Mouse (Mus musculus) cerebellum, adult (tissue): Measurements from ENCODE around the gene Nhej1.
A peak's percentile ranks its signal among the peaks of the same experiment; 100 is the strongest.

ENCODE experiments used
- ATAC-seq: cut with Nextera tagmentation; 2 replicates; pipeline ENCODE4 v1.9.2; 2017; ENCODE audit warnings: mild to moderate bottlenecking, moderate library complexity, mixed read lengths; ENCODE audit not compliant: insufficient number of reproducible peaks, low FRiP score, low TSS enrichment

The Nhej1 gene

DNA sequence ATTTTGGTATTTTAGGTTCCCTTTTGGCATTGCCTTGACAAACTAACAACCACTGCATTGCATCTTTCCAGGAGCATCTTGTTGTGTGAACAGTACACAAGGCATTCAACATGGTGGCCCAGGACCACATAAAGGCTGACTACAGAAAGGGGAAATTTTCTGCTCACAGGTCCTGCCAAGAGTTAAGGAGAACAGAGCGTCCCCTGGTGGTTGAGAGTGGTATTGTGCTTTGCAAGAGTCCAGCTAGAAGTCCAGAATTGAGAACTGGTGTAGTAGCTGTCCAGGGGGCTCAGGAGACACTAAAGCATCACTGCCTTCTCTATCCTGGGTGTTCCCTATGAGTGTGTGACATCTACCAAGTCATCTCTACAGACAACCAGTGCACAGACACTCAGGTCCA lies 124.5 kb downstream of the Nhej1 start:
- ATAC-seq: no peak

DNA sequence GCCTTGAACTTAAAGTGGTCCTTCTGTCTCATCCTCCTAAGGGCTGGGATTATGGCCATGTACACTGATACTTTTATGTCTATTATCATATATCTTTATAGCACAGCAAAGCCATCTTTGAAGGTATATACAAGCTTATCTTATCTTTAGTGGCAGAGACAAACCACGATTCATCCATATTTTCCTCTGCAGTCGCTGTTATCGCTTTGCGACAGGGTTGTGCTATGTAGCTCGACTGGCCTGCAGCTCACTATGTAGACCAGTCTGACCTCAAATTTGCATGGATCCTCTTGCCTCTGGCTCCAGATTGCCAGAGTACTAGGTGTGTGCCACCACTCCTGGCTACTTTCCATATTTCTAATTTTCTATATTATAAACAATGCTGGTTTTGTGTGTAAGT lies 125.8 kb downstream of the Nhej1 start:
- no peak for ATAC-seq

DNA sequence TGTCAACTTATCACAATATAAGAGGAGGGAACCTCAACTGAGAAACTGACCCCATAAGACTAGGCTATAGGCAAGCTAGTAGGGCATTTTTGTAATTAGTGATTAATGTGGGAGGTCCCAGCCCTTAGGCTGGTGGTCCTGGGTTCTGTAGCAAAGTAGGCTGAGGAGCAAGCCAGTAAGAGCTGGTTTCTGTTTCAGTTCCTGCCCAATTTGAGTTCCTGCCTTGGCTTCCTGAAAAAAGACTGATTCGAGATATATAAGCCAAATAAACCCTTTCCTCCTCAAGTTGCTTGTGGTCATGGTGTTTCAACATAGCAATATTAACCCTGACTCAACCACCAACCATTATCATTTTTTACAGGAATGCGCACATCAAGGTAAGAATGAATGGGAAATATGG lies 127.8 kb downstream of the Nhej1 start:
- ATAC-seq: no peak

DNA sequence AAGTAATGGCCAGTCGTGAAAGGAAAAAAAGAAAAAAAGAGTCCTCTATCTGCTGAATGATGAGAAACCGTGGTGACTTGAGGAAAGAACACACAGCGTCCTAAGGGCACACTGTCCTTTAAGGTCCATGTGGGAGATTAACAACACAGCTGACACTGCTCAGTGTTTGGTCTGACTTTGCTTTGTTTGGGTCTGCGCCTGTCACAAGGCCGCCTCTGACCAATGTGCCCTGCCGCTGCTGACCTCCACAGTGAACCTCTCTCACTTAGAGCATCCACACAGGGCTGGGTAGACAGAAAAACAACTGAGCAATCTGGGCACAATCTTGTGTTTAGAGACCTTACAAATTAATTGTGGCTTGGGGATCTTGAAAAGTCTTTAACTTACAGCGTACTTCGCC lies 148.0 kb downstream of the Nhej1 start:
- ATAC-seq: no peak

DNA sequence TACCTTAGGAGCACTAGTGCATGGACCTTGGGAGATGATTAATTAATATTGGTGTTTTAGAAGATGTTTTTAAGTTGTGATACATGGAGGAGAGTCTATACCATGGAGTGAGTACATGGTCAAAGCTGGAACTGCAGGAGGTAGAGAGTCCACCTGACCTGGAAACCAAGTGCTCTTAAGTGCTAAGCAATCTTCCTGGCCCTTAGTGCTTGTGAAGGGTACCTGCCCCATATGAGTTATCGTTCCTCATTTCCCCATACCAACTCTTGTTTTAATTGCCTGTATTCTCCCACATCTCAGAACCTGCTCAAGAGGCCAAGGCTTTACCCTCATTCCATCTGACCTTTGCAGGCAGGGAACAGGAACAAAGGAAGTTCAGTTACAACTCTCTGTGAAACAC lies 149.1 kb downstream of the Nhej1 start:
- no peak for ATAC-seq

DNA sequence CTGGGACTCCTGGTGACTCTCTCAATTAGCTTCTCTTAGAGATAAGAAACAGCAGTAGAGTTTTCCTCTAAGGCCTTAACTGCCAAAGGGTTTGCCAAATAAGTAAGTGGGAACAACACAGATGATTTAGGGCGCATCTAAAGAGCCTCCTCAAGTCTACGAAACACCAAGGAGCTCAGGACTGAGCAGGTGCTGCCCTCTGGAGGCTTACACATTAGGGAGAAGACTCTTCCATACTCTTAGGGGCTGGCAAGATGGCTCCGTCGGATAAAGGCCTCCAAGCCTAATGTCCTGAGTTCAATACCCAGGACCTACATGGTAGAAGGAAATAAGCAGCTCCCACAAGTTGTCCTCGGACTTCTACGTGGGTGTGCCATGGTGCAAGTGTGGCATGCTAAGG lies 151.4 kb downstream of the Nhej1 start:
- ATAC-seq: no peak

DNA sequence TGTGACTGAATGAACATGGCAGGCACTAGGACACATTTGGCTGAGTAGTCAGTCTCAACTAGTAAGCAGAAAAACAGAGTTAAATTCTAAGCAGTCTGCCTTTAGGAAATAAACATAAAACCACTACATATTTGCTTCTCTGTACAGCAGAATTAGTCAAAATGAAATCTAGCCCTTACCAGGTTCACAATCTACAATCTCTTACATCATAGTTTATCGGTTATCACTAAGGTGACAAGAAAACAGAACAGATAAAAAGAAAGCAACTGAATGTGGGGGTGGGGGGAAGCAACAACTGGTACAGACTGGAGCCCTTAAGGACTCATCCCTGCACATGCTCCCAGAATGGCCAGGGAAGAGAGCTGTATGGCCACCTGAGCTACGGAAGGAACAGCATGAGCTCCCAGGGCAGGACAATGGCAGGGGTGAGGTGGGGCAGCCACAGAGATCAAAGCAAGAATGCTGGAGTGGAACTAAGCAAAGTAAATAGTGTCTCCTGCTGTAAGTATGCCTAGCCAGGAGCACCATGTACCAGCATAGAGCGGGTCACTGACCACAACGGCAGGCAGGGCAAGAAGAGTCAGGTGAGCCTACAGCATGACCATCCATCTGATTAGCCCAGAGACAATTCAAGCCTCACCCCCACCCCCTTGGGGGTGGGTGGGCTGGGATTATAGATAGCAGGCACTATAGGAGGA lies 153.5 kb downstream of the Nhej1 start:
- ATAC-seq: no peak

DNA sequence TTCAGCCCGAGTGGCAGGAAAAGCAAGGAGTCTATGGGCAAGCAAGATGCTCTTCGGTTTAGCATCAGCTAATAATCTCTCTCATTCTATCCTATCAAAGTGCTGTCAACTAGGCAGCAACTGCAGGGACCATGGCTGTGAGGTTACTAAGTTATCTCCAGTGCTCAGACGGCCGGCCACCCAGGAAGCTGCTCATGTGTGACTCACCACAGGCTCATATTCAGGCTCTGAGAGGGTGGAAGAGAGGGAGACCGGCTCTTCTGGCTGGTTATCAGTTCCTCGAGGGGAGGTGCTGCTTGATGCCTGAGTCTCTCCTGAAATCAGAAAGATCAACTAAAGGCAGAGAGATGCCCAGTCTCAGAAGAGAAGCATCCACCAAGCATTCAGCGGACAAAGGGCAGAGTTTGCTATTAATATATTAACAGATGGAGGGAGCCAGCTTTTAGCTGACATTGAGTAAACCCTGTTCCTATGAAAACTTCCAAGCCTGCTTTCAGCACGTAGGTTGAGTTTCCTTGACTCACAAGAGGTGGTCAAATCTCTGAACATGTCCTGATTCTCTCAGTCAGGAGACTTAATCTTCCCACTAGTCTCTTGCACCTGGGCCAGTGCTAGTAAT lies 156.9 kb downstream of the Nhej1 start:
- ATAC-seq: no peak

DNA sequence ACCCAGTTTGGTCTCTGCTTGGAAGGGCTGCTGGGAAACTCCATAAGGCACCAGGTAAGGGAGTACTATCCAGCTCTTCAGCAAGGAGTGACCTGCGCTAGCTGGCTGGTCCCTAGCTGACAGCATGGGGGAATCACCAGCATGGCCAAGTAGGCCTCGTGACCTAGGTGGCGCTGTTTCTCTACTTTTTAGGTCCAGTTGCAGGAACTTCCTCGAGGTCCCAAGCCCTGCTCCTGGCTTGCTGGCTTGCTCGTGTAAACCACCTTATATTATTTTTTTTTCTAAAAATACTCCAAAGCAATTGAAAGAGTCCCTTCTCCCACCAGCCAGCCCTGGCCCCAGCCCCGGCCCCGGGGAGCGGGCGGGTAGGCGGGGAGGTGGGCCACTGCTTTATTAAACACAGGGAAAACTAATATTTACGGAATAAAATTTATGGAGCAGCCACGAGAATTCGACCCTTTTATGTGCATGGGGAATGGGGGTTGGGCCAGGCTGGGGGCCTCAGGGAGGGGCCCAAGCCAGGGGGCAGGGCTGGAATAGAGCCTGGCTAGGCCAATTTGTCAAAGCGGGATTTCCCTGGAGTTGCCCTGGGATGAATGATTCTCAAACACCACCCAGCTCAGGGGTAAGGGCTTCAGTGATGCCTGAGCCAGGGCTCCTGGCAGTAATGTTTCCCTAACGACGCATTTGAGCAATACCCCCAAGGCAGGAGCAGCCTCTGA lies 160.3 kb downstream of the Nhej1 start:
- ATAC-seq: peak; percentile 78

DNA sequence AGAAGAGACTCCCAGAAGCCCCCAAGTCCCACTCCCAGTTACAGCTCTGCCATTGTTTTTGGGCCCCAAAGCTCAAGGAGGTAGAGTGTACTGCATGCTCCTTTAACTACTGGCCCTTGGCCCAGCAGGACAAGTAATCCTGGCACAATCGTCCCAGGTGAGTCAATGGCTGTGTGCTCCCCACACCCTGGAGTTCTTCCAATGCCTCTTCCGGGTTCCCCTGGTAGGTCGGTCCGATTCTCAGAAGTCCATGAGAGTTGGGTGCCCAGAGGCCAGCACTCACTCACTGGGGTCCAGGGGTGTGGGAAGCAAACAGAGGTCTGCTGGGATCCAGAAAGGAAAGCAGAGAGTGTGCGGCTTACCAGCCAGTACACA lies 162.2 kb downstream of the Nhej1 start:
- ATAC-seq: no peak

DNA sequence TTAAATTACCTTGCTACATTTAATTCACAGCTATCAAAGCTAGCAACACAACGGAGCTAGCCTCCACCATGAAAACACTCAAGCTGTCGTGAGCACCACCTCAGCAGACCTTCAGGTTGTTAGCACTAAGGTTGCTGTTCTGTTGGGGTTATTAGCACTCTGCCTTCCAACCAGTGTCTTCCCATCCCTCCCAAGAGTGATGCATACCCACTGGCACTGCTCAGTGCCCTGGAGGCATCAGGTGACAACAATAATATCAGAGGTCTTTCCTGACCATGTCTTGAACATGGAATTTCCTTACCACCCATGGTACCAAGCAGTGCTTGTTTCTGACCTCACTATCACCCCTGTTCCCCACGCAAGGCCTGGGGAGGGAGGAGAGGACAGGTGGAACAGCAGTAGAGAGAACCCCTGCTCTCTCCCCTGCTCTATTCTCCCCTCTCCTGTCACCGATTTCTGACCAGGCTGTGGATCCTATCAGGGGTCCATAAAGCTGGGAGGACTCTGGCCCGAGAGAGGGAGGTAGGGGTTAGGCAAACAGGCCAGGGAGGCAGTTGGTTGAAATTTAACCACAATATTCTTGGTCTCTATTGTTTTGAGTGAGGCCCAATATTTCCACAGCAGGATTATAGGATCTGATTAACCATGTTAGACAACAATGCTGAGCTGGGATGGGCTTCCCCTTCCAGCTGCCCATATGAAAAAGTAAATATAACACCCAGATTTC lies 162.7 kb downstream of the Nhej1 start:
- no peak for ATAC-seq

DNA sequence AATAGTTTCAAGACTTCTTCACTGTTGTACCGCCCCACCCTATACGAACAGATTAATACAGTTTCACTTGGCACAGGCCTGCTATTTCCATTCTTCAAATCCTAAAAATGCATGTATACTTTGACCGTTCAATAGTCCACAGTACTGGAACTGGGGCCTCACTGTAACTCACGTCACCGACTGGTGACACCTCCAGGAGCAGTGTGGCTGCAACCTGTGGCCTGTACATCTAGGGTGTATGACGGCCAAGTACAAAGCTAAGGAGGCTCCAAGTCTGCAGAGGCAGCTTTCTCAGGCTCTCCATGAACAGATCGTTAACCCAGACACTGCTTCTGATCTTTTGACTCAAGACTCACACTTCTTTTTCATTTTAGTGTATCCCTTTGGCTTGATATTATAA lies 163.3 kb downstream of the Nhej1 start:
- ATAC-seq: no peak

DNA sequence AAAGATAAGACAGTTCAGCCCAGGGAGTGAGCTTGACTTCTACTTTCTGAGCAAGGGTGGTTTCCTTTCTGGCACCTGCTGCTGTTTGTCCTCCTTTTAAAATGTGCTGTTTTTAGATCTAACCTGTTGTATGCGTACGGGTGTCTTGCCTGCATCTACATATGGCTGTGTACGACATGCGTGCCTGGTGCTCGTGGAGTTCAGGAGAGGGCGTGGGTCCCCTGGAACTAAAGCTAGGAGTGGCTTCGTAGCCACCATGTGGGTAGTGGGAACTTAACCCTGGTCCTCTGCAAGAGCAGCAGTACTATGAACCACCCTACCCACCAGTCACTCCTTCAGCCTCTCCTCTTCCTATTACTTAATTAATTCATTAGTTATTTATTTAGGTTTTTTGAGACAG lies 164.9 kb downstream of the Nhej1 start:
- no peak for ATAC-seq

DNA sequence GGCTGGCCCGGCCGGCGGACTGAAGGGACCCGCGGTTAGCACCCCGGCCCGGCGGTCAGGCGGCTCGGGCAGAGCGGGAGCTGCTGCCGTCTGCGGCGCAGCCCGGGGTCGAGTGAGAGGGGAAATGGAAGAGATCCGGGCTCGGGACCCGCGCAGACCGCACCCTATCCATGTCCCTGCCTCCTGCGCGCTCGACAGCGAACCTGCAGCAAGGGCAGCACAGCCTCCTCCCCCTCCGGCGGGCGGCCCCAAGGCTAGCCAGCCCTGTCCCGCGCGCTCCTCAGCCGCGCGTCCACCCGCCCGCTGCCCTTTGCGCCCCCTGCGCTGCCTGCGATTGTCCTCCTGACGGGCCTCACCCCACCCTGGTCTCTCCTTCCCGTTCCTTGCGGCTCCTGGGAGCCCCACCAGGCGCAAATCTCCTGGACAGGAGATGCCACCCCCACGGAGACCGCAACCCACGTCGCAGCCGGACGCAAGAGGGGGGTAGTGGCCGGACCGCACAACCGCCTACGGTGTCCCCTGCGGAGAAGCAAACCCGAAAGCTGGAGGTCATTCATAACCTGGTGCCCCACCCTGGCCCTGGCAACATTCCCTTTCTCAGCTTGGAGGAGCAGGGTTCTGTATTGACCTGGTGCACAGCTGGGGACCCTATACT lies 173.3 kb downstream of the Nhej1 start, which contains the start of gene Ihh:
Ihh (minus strand) TSS at position 117 of the 655 bp plus-strand sequence.
- ATAC-seq: no peak

DNA sequence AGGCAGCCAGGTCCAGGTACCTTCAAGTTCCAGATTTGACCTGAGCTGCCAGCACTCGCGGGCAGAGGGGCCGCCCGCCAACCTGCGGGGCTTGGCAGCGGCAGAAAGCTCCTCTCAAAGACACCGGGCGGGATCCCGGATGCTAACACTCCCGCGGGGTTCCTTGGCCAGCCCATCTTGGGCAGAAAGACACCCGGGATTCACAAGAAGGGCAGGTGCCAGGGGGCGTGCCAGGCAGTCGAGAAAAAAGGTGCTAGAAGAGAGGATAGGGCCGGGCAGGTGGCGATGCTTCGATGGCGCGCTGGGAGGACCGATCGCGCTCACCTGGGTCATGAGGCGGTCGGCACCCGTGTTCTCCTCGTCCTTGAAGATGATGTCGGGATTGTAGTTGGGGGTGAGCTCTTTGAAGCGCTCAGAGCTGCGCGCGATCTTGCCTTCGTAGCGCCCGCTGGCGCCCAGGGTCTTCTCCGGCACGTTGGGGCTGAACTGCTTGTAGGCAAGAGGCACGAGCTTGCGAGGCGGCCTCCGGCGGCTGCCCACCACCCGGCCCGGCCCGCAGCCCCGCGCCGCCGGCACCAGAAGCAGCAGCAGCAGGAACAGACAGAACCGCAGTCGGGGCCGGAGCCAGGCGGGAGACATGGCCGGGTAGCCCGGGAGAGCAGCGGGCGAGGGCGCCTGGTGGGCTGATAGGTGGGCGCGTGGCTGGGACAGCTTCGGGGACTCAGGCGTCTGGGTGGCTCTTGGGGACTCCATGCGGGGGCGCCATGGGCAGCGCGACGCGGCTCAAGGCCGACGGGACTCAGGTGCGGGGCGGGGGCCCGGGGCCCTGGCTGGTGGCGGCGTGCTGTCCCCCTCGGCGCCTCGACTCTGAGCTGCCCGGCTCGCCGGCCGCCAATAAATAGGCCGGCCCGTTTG lies 174.2 kb downstream of the Nhej1 start:
- ATAC-seq: no peak

DNA sequence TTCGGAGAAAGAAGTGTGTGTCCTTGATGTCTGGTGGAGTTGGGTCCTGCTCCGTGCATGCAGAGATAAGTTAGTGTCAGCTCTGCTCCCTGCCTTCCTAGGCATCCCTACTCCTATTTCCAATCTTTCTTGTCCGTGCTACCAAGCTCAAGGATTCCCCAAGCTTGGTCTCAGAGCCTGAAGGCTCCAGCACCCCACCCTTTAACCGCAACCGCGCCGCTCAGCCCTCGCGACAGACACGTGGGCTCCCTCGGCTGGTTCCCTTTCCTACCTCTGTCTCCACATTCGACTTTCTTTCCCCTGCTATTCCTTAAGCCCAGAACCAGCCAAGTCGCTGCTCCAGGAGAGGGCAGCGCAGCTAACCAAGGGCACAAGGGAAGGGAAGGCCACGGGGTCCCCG lies 174.9 kb downstream of the Nhej1 start:
- ATAC-seq: no peak

DNA sequence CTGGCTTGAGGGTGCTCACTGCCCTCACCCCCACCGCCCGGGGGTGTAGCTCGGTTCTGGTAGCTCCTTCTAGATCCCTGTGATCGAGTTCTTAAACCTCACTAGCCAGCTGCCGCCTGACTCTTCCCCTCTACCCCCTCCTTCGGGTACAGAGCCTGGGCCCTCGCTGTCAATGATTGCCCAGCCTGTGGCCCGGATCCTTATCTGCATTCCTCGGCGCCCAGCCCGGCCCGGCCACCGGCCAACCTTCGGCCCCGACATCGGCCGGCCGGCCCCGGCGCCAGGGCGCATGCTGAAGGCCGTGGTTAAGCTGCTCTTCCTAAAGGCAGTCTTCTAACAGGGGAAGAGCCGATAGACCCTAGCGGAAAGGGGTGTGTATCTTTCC lies 175.3 kb downstream of the Nhej1 start:
- 0 out of 2 replicates have a peak, but pooled peaks have one; percentile 24 for ATAC-seq

DNA sequence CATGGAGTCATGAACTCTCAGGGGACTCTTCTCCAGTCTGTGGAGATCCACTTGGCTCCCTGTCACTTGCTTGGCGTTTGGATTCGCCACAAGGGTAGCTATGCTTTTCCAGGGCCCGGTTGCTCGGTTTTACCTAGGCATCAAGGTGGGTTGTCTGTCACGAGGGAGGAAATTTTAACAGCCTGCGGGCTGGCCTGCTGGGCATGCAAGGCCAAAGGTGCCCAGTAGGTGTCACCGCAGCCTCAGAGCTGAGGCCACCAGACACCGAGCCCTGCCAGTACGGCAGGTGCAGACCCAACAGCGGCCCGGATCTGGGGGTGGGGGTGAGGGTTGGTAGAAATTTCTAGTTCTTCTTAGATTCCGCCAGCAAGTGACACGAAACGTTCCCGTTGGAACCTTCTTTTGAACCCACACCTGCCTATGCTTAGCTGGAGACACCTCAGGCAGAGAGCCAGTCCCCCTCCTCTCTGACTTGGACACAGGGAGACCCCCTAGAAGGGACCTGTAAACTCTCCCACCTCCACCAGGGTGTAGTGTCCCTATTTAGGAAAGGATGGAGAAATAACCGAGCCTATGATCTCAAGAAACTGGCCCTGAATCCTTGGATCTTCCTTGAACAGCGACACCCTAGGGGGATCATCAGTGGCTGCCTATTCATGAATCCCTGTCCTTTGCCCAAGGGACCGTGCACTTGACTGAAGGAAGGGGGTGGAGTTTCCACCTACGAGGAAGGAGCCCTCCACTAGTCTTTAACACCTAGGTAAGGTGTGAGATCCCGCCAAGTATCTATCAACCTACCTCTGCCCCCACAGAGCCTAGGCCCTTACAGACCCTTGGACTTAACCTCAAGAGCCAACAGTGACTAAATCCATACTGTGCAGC lies 176.0 kb downstream of the Nhej1 start:
- ATAC-seq: peak; percentile 62; the same call in 1 of the 2 replicates
